Mouse (Mus musculus): Measurements from ENCODE around the gene Glis3.

Gene Glis3

GRCm38 (mm10) chr19:28225651-28226050, 454.2 kb downstream of the Glis3 start:
- no peak for DNase-seq

GRCm38 (mm10) chr19:28211630-28212029, 468.2 kb downstream of the Glis3 start:
- no peak for DNase-seq

Measured in right cerebral cortex, adult 18-20 months (tissue).